Mouse (Mus musculus): ENCODE measurements around the gene Kctd6. TPM values are rescaled to one million over a fixed set of nuclear protein-coding genes. Genes with fewer than 3 reads are reported as not detected.
"Not testable (repeated sequence)": the region's sequence is repeated elsewhere in the genome, so short reads cannot be mapped to it uniquely, and the experiment has no call there.

Gene Kctd6
- polyA plus RNA-seq (2012; rRNA removed) = 4.4 and 4.9 TPM in 2 replicates

DNA sequence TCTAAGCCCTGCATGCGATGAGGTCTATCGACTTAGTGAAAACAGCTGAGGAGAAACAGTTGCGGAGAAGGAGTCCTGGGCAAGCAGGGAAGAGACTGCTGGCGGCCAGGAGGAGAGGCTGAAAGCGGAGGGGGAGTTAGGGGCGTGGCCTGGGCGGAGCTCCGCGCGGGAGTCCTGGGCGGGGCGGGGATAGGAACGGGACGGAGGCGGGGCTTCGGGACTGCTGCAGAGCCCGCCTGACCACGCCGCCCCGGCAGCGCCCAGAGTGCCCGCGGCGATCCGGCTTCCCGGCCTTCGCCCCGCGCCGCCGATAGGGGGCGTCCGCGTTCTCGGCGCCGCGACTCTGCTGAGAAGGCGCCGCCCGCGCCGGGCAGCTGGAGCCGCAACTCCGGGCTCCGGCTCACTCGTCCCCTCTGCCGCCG lies at the start of gene Kctd6:
Gene Kctd6 (plus strand): TSS at position 338 of the 422 bp plus-strand sequence.
- H3K27ac ChIP-seq (ENCODE audit: insufficient read depth, low read length) = peak within 1 kb of the TSS; percentile 43
- WGBS = under 1% methylated on average over 43 of the region's 49 CpGs
- DNase-seq (ENCODE audit: low read depth in 1 of 2, low spot score in 2 of 2) = peak; percentile 82 to 98

DNA sequence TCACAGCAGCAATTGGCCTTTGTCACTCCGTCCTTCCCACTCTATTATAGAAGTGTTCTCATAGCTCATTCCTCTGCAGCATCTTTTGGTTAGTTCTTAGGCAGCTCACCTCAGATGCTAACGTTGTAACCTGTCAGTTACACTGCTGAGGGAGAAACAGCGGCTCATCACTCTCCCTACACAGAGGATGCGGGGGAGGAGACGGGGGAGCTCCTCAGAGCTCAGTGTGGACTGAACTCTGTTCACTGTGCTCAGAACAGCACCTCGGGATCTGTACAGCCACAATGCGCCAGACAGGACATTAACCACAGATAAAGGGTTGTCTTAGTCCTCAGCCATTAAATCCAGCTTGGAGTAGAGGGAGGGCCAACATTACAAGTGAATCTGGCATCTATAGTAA lies 49.5 kb upstream of the Kctd6 start:
- 92% methylated on average over 7 of the region's 7 CpGs for WGBS
- no peaks in the 10 kb centered on the region for H3K27me3 ChIP-seq (ENCODE audit: control insufficient read depth, insufficient read depth, low read length)
- DNase-seq (ENCODE audit: low read depth in 1 of 2, low spot score in 2 of 2) = no peak
- TF ChIP-seq POLR2A (IDR thresholded peaks at IDR 0.05; ENCODE audit: low read depth, low read length) = no peak
- no peak for TF ChIP-seq CTCF (IDR thresholded peaks at IDR 0.05; ENCODE audit: extremely low read depth, insufficient read depth, insufficient read length, insufficient replicate concordance)
- H3K4me3 ChIP-seq (ENCODE audit: extremely low read depth, insufficient read depth, insufficient read length) = no peak overlapping the region
- H3K27ac ChIP-seq (ENCODE audit: insufficient read depth, low read length) = no peak overlapping the region
- H3K4me1 ChIP-seq (ENCODE audit: control insufficient read depth, insufficient read depth, insufficient read length) = no peaks in the 10 kb centered on the region
- H3K36me3 ChIP-seq (ENCODE audit: control insufficient read depth, insufficient read depth, low read length) = peaks cover 47% of the 10 kb centered on the region

More for the DNA sequence above, at the start of gene Kctd6:
- no peak for TF ChIP-seq POLR2A (IDR thresholded peaks at IDR 0.05; ENCODE audit: low read depth, low read length)
- TF ChIP-seq CTCF (IDR thresholded peaks at IDR 0.05; ENCODE audit: extremely low read depth, insufficient read depth, insufficient read length, insufficient replicate concordance) = peak; percentile 63; the same call in 1 of the 2 replicates
- H3K4me3 ChIP-seq (ENCODE audit: extremely low read depth, insufficient read depth, insufficient read length) = peak within 1 kb of the TSS; percentile 71
- H3K36me3 ChIP-seq (ENCODE audit: control insufficient read depth, insufficient read depth, low read length) = no peaks in the 10 kb centered on the region
- H3K27me3 ChIP-seq (ENCODE audit: control insufficient read depth, insufficient read depth, low read length) = no peaks in the 10 kb centered on the region
- peaks cover 8% of the 10 kb centered on the region for H3K4me1 ChIP-seq (ENCODE audit: control insufficient read depth, insufficient read depth, insufficient read length)

DNA sequence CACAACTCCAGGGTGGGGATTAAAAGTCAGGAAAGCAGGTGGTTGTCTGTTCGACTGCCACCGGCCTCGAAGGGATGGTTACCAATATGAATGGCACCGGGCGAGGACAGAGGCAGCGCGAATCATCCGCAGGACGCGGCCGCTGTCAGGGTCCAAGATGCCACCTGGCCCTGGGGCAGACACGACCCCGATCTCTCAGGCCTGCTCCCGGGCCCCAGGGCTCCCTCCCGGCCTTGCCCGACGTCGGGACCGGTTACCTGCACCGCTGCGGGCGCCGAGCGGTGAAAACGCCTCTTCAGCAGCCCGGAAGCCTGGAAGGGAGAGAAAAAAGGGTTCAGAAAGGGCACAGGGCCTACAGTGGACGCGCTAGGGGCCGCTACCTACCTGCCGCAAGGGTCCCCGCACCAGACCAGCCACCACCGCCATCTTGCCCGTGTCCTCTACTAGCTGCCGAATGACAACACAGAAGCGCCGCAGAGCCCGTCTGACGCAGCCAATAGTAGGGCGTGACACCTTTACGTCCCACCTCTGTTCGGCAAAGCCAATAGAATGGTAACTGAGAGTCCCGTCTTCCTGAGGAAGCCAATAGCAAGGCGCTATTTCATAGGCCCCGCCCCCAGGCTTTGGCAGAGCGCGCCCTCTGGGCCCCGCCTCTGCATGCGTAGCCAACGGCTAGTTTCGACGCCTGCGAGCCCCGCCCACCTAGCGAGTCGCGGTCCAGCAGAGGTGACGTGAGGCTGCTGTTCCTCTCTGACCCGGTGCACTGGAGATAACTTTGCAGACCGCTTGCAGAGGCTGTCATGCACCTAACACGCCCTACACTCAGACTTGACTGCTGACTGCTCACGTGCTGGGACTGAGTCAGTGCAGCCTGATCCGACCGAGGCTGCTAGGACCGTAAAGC lies 41.2 kb upstream of the Kctd6 start, which contains the start of gene Pdhb:
Gene Pdhb (minus strand): TSS at position 519 of the 904 bp plus-strand sequence.
- under 1% methylated on average over 64 of the region's 64 CpGs for WGBS
- Histone ChIP-seq H3K27ac (ENCODE audit: insufficient read depth, low read length) (peak within 1 kb of the TSS; percentile 69), H3K27me3 (ENCODE audit: control insufficient read depth, insufficient read depth, low read length) (no peaks in the 10 kb centered on the region), H3K4me1 (ENCODE audit: control insufficient read depth, insufficient read depth, insufficient read length) (no peaks in the 10 kb centered on the region), H3K4me3 (ENCODE audit: extremely low read depth, insufficient read depth, insufficient read length) (peak within 1 kb of the TSS; percentile 70), H3K36me3 (ENCODE audit: control insufficient read depth, insufficient read depth, low read length) (peaks cover 9% of the 10 kb centered on the region)
- TF ChIP-seq POLR2A (IDR thresholded peaks at IDR 0.05; ENCODE audit: low read depth, low read length) (peak; percentile 45), CTCF (IDR thresholded peaks at IDR 0.05; ENCODE audit: extremely low read depth, insufficient read depth, insufficient read length, insufficient replicate concordance) (no peak)
- DNase-seq (ENCODE audit: low read depth in 1 of 2, low spot score in 2 of 2) = peak; percentile 99

DNA sequence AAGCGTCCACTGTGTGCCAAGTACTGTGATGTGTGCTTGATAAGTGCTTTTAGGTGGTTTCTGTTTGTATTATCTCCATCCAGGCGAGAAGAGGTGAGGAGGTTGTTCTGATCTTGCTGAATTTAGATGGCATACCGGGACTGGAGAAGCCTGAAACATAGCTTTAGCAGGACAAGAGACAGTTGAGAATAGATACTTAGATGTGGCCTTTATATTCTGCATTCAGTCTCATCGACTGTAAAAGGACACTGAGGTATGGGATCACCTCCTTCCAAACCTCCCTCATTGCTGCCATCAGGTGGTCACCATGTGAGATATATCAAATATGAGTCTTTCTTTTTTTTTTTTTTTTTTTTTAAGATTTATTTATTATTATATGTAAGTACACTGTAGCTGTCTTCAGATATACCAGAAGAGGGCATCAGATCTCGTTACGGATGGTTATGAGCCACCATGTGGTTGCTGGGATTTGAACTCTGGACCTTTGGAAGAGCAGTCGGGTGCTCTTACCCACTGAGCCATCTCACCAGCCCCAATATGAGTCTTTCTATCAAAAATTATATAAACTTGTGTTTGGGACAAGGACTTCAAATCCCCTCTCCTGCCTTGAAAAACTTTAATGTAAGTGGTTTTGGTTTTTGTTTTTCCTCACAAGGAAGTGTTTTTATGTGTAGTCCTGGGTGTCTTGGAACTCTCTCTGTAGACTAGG lies 40.2 kb upstream of the Kctd6 start:
- peak overlapping the region; percentile 52; the same call in 1 of the 2 replicates for H3K27ac ChIP-seq (ENCODE audit: insufficient read depth, low read length)
- not testable (repeated sequence) for H3K36me3 ChIP-seq (ENCODE audit: control insufficient read depth, insufficient read depth, low read length); H3K27me3 ChIP-seq (ENCODE audit: control insufficient read depth, insufficient read depth, low read length); H3K4me1 ChIP-seq (ENCODE audit: control insufficient read depth, insufficient read depth, insufficient read length)
- peak; percentile 47 to 66 for DNase-seq (ENCODE audit: low read depth in 1 of 2, low spot score in 2 of 2)
- 19% methylated on average over 7 of the region's 7 CpGs for WGBS
- peak overlapping the region; percentile 66 for H3K4me3 ChIP-seq (ENCODE audit: extremely low read depth, insufficient read depth, insufficient read length)

- Histone ChIP-seq H3K27ac (ENCODE audit: insufficient read depth, low read length) (no peak overlapping the region), H3K4me1 (ENCODE audit: control insufficient read depth, insufficient read depth, insufficient read length) (no peaks in the 10 kb centered on the region), H3K36me3 (ENCODE audit: control insufficient read depth, insufficient read depth, low read length) (no peaks in the 10 kb centered on the region), H3K4me3 (ENCODE audit: extremely low read depth, insufficient read depth, insufficient read length) (no peak overlapping the region), H3K27me3 (ENCODE audit: control insufficient read depth, insufficient read depth, low read length) (no peaks in the 10 kb centered on the region)
- DNase-seq (ENCODE audit: low read depth in 1 of 2, low spot score in 2 of 2) = no peak
- TF ChIP-seq POLR2A (IDR thresholded peaks at IDR 0.05; ENCODE audit: low read depth, low read length) (no peak), CTCF (IDR thresholded peaks at IDR 0.05; ENCODE audit: extremely low read depth, insufficient read depth, insufficient read length, insufficient replicate concordance) (no peak)
- WGBS = 79% methylated on average over 5 of the region's 5 CpGs
These were observed 39.3 kb upstream of the Kctd6 start for GRCm38 (mm10) chr14:8174634-8175033.

DNA sequence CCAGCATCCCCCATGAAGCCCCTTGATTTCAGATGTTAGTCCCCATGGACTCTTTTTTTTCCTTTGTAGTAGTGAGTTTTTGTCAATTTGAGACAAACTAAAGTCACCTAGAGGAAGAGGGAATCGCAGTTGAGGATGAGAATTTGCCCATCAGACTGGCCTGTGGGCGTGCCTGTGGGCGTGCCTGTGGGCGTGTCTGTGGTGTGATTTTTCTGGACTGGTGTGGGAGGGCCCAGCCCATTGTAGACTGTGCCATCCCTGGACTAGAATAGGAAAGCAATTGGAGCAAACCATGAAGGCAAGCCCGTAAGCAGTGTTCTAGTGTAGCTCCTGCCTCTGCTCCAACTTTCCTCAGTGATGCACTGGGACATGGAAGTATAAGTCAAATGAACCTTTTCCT lies 37.7 kb upstream of the Kctd6 start:
- Histone ChIP-seq H3K36me3 (ENCODE audit: control insufficient read depth, insufficient read depth, low read length) (no peaks in the 10 kb centered on the region), H3K27me3 (ENCODE audit: control insufficient read depth, insufficient read depth, low read length) (no peaks in the 10 kb centered on the region), H3K27ac (ENCODE audit: insufficient read depth, low read length) (no peak overlapping the region), H3K4me1 (ENCODE audit: control insufficient read depth, insufficient read depth, insufficient read length) (no peaks in the 10 kb centered on the region), H3K4me3 (ENCODE audit: extremely low read depth, insufficient read depth, insufficient read length) (no peak overlapping the region)
- WGBS = 58% methylated on average over 5 of the region's 5 CpGs
- no peak for DNase-seq (ENCODE audit: low read depth in 1 of 2, low spot score in 2 of 2)
- TF ChIP-seq CTCF (IDR thresholded peaks at IDR 0.05; ENCODE audit: extremely low read depth, insufficient read depth, insufficient read length, insufficient replicate concordance) (no peak), POLR2A (IDR thresholded peaks at IDR 0.05; ENCODE audit: low read depth, low read length) (no peak)
